Mouse (Mus musculus) thymus, adult 2 months (tissue): Measurements from ENCODE around the gene Ccr5. TPM values are rescaled to one million over a fixed set of nuclear protein-coding genes. Genes with fewer than 3 reads are reported as not detected.
"Not testable (repeated sequence)": the region's sequence is repeated elsewhere in the genome, so short reads cannot be mapped to it uniquely, and the experiment has no call there.

ENCODE experiments used
- DNase-seq: peaks from one replicate; pipeline ENCODE4 v3.0.0; 2021
- H3K27ac ChIP-seq: fragments of 200-500 bp; 2 replicates; pipeline ENCODE4 v1.5.1; 2012; ENCODE audit warnings: low read length, control low read depth; ENCODE audit not compliant: control insufficient read depth, insufficient read depth
- H3K27me3 ChIP-seq: fragments of 200-500 bp; 2 replicates; pipeline ENCODE4 v1.6.1; 2012; ENCODE audit warnings: mild to moderate bottlenecking, low read length, moderate library complexity, mixed read lengths; ENCODE audit not compliant: control insufficient read depth, insufficient read depth
- H3K36me3 ChIP-seq: fragments of 200-500 bp; 2 replicates; pipeline ENCODE4 v1.6.1; 2012; ENCODE audit warnings: mild to moderate bottlenecking, low read length, moderate library complexity; ENCODE audit not compliant: control insufficient read depth, insufficient read depth
- H3K4me1 ChIP-seq: fragments of 200-500 bp; replicated peaks from 2 replicates; pipeline ENCODE4 v1.6.1; 2012; ENCODE audit warnings: low read length; ENCODE audit not compliant: control insufficient read depth, insufficient read depth
- H3K4me3 ChIP-seq: fragments of 200-500 bp; 2 replicates; pipeline ENCODE4 v1.5.1; 2012; ENCODE audit warnings: mild to moderate bottlenecking, low read length, control low read depth, moderate library complexity; ENCODE audit not compliant: control insufficient read depth, insufficient read depth
- CTCF ChIP-seq: fragments of 200-500 bp; IDR thresholded peaks from 2 replicates; pipeline ENCODE4 v1.5.1; 2012; ENCODE audit warnings: mild to moderate bottlenecking, control low read depth, low read length, moderate library complexity, borderline replicate concordance; ENCODE audit not compliant: control insufficient read depth, poor library complexity, insufficient read depth; ENCODE audit errors: extremely low read depth
- POLR2A ChIP-seq: fragments of 200-500 bp; IDR thresholded peaks from 2 replicates; pipeline ENCODE4 v1.6.1; 2012; ENCODE audit warnings: mild to moderate bottlenecking, low read length, control low read depth, moderate library complexity; ENCODE audit not compliant: control insufficient read depth, poor library complexity, insufficient read depth; ENCODE audit errors: extremely low read depth
- WGBS: fragments of 180-500 bp; shearing (Covaris S2); methylation state at CpG from one replicate; pipeline ENCODE4 v1.1.7; 2018; 5-methylcytosine and 5-hydroxymethylcytosine counted together
- polyA plus RNA-seq: library from polyadenylated mRNA; depleted of rRNA; stranded (reverse); fragments of >200 nt; gene quantifications from 2 replicates; pipeline ENCODE4 v1.2.3, GENCODE M21; 2012; rRNA removed

The Ccr5 gene
- polyA plus RNA-seq, result 0.88 and 3.2 TPM in 2 replicates

DNA sequence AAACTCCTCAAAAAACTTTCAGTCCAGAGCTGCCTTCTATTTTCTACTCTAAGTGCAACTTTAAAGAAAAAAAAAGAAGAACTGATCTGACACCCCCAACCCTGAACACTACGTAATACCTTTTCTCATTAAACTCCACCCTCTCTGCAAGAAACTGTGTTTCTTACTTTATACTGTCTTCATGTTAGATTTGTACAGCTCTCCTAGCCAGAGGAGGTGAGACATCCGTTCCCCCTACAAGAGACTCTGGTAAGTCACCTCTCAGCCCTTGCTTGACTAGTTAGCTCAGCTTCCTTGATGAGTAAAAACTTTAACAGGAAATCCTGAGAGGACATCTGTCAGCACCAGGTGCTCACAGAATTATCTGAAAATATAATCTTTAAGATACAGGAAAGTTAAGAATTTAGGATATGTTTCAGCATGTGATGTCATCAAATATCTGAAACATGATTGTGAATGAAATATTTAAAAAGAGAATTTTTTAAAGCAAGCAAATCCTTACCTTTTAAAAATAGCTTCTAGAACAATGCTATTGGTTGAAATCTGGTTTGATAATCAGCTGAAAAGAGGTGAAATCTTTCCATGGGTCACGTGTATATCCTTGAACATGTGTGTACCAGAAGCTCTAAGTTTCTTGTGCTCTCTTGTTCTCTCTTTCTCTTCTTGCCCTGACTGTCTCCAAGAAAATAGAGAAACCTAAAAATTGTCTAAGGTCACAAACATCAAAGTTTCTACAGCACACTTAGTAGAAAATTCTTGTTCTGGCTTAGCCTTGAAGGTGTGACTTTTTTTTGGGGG is at the start of gene Ccr5:
Gene Ccr5, plus strand, starts transcription at position 157 of the 798 bp plus-strand sequence.
- WGBS, result 16% methylated on average over 3 of the region's 3 CpGs
- Histone ChIP-seq H3K27ac (no peak within 1 kb of the TSS), H3K4me3 (no peak within 1 kb of the TSS), H3K4me1 (peaks cover 2% of the 10 kb centered on the region; the same call in 1 of the 2 replicates), H3K36me3 (no peaks in the 10 kb centered on the region), H3K27me3 (no peaks in the 10 kb centered on the region)
- DNase-seq, result peak; percentile 34
- TF ChIP-seq CTCF (no peak), POLR2A (no peak)

DNA sequence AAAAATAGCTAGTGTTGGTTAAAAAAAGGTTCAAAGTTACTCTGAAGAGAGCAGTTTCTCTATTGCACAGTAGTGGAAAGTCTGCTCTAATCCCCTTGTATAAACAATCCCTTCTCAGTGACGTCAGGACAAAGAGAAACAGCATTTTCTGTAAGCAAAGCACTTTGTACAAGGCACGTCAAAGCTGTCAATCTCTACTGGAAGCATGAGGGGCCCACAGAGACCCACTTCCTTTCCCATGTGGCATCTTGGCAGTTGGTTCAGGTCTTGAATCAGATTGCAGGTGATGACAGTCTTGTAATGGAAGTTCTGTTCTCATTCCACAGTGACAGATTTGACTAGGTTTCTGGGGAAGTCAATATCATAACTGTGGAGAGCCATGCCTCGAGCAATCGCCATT is 41.5 kb upstream of the Ccr5 start:
- peak overlapping the region; percentile 69 for H3K27ac ChIP-seq
- WGBS, result 41% methylated on average over 4 of the region's 4 CpGs
- H3K27me3 ChIP-seq, result no peaks in the 10 kb centered on the region
- no peak overlapping the region for H3K4me3 ChIP-seq
- H3K4me1 ChIP-seq, result peaks cover 11% of the 10 kb centered on the region
- TF ChIP-seq POLR2A (no peak), CTCF (no peak)
- DNase-seq, result no peak
- no peaks in the 10 kb centered on the region for H3K36me3 ChIP-seq

DNA sequence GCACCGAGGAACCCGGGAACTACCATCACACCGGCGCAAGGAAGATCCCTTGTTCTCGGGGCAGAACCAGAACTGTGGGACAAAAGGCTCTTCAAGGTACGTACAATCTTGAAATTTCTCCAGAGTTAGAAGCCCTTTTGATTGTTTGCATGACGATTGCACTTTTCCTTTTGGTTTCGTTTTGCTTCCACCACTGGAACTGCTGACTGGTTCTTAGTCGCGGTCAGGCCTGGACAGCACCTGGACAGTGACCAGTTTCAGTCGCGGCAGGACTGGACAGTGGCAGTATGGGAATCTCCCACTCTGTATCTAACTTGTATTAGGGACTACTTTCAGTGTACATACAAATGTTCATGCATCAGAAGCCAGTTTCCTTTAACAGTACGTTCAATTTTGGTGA is 40.9 kb upstream of the Ccr5 start:
- DNase-seq, H3K36me3 ChIP-seq, H3K27me3 ChIP-seq: not testable (repeated sequence)
- Histone ChIP-seq H3K27ac (peak overlapping the region; percentile 69; the same call in 1 of the 2 replicates), H3K4me1 (peaks cover 11% of the 10 kb centered on the region), H3K4me3 (peak overlapping the region; percentile 28)
- 76% methylated on average over 13 of the region's 13 CpGs for WGBS

DNA sequence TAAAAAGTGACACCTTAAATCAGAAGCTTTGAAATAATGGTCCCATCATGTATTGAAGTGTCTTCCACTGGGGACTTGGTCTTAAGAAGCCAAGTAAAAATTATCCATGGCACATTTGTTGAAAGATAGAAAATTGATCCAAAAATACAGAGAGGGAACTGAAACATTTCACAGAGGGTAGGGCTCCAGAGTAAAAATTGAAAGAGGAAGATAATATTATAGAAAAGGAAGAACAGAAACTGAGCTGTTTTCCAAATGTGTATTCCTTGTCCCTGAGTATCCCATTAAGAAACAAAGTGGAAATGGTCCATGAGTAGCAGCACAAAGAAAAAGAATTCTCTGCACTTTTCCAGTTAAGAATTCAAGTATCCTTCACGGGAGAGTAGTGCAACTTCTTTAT is 30.9 kb upstream of the Ccr5 start:
- 100% methylated on average over 1 of the region's 1 CpGs for WGBS
- DNase-seq, result no peak
- H3K4me3 ChIP-seq, result no peak overlapping the region

DNA sequence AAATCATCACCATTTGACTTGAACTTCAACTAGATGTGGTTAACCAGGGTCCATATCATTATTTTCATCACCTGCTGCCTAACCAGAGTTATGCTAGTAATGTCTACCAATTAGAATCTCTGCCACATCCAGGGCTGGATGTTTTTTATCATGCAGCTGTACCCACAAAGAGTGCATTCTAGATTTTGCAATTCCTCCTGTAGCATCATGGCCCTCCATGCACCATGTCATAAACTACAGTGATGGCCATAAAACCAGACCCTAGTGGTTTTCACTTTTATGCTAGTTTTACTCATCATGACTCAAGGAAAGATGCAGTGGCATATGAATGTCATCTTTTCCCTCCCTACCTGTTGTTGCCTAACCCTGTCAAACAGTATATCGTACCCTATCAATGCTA is 22.2 kb upstream of the Ccr5 start:
- Histone ChIP-seq H3K4me3 (no peak overlapping the region), H3K4me1 (peaks cover 2% of the 10 kb centered on the region; the same call in 1 of the 2 replicates), H3K36me3 (no peaks in the 10 kb centered on the region), H3K27ac (no peak overlapping the region), H3K27me3 (no peaks in the 10 kb centered on the region)
- 94% methylated on average over 1 of the region's 1 CpGs for WGBS
- DNase-seq, result no peak
- TF ChIP-seq POLR2A (no peak), CTCF (no peak)

More for the DNA sequence above, 30.9 kb upstream of the Ccr5 start:
- no peaks in the 10 kb centered on the region for H3K36me3 ChIP-seq
- TF ChIP-seq POLR2A, result no peak
- no peak for TF ChIP-seq CTCF
- no peaks in the 10 kb centered on the region for H3K4me1 ChIP-seq
- H3K27me3 ChIP-seq, result no peaks in the 10 kb centered on the region
- no peak overlapping the region for H3K27ac ChIP-seq

DNA sequence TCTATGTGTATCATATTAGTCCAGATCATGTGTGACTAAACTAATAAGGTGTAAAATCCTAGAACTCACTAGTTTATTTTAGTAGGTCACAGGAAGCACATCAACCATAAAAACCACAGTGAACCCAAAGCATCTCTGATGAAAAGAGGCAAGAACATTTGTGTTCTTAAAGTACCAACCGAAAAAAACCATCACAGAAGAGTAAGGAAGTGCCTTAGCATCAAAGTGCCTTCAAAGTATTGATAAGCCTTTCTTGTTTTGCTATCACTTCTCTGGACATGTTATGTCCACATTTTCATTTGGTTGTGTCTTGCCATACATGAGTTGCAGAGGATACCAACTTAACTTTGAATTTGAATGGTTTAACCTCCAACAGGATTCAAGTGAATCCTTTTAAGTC is 21.0 kb upstream of the Ccr5 start:
- H3K36me3 ChIP-seq, result no peaks in the 10 kb centered on the region
- H3K4me3 ChIP-seq, result no peak overlapping the region
- TF ChIP-seq CTCF, result no peak
- no peak for TF ChIP-seq POLR2A
- H3K27ac ChIP-seq, result no peak overlapping the region
- DNase-seq, result no peak
- peaks cover 2% of the 10 kb centered on the region; the same call in 1 of the 2 replicates for H3K4me1 ChIP-seq
- WGBS, result 10% methylated on average over 1 of the region's 1 CpGs
- no peaks in the 10 kb centered on the region for H3K27me3 ChIP-seq

DNA sequence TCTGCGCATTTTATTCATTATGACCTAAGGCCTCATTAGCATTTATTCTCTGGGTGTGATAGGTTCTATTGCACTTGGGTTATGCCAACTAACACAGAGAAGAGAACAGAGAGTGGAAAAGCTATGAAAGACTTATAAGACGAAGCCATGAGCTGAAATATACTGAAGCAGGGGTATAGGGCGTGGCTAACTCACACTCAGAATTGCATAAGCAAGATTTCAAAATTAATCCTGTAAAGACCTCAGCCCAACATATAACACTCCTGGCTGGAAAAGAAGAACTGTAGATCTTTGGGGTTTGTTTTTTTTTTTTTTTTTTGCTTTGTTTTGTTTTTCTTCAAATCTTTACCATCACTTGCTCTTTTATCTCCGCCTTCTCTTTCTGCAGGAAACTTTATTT is 19.6 kb upstream of the Ccr5 start, which contains the start of gene Ccr2:
Gene Ccr2, plus strand, starts transcription at position 228 of the 400 bp plus-strand sequence.
- Histone ChIP-seq H3K4me3 (no peak within 1 kb of the TSS), H3K4me1 (peaks cover 2% of the 10 kb centered on the region; the same call in 1 of the 2 replicates), H3K27me3 (no peaks in the 10 kb centered on the region), H3K27ac (no peak within 1 kb of the TSS), H3K36me3 (no peaks in the 10 kb centered on the region)
- 89% methylated on average over 4 of the region's 4 CpGs for WGBS
- no peak for DNase-seq
- TF ChIP-seq CTCF (no peak), POLR2A (no peak)
